Mouse (Mus musculus) layer of hippocampus, adult 2 months (tissue): ENCODE measurements around the gene Med26. TPM values are rescaled to one million over a fixed set of nuclear protein-coding genes. Genes with fewer than 3 reads are reported as not detected.

ENCODE experiments used
- DNase-seq, 2 experiments: peaks; one replicate each; pipeline ENCODE4 v3.0.0; 2022; ENCODE audit warnings: low spot score in 2 of 2
- H3K27ac ChIP-seq: fragments of 200-600 bp; 2 replicates; pipeline ENCODE4 v1.8.1; 2022
- H3K4me3 ChIP-seq: fragments of 200-600 bp; 2 replicates; pipeline ENCODE4 v1.8.1; 2022; ENCODE audit warnings: mild to moderate bottlenecking
- CTCF ChIP-seq: fragments of 200-600 bp; conservative IDR thresholded peaks from 2 replicates; pipeline ENCODE4 v1.8.1; 2022; ENCODE audit warnings: antibody characterized with exemption, mild to moderate bottlenecking, moderate library complexity
- total RNA-seq, 2 experiments: library from RNA; stranded (reverse); gene quantifications; 2 replicates each; pipeline ENCODE4 v1.2.3; 2021

Gene Med26
- total RNA-seq, 2 experiments from 2014 or later, result 10.5 to 10.6 TPM

DNA sequence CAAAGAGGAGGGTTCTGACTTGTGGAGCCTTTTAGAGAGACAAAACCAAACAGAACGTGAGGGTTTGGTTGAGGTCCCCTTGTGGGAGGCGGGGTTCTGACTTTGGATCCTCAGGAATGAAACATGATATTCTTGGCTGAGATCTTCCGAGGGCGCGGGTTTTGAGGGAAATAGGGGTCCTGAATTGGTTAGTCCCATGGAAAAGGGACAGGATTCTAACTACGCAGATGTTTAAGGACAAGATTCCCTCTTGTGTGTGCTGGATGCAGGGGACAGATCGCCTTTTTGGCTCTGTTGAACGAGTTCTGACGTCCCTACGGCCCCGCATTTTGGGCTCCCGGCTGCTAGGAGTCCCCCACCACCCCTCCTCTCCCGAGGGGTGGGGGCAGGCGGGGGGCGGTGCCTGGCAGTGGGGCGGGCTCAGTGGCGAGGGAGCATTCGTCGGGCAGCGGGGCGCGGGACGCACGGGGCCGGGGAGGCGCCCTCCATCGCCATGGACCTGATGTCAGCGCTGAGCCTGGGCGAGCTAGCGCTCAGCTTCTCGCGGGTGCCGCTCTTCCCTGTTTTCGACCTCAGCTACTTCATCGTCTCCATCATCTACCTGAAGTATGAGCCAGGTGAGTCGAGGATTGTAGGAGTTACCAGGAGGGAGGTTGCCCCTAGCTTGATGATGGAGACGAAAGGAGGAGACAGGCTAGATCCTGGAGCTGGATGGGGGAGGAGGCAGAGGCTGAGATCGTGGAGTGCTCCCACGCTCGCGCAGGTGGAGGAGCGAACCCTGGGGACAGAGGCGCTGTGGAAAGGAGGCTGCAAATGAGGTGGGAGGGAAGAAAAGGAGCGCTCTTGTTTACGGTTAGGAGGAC lies 23.8 kb upstream of the Med26 start, which contains the start of gene Tmem38a:
Tmem38a (plus strand) TSS at position 445 of the 863 bp plus-strand sequence.
- TF ChIP-seq CTCF, result no peak
- Histone ChIP-seq H3K27ac (peak within 1 kb of the TSS; percentile 96), H3K4me3 (peak within 1 kb of the TSS; percentile 90)
- peak; percentile 81 to 85 for DNase-seq

DNA sequence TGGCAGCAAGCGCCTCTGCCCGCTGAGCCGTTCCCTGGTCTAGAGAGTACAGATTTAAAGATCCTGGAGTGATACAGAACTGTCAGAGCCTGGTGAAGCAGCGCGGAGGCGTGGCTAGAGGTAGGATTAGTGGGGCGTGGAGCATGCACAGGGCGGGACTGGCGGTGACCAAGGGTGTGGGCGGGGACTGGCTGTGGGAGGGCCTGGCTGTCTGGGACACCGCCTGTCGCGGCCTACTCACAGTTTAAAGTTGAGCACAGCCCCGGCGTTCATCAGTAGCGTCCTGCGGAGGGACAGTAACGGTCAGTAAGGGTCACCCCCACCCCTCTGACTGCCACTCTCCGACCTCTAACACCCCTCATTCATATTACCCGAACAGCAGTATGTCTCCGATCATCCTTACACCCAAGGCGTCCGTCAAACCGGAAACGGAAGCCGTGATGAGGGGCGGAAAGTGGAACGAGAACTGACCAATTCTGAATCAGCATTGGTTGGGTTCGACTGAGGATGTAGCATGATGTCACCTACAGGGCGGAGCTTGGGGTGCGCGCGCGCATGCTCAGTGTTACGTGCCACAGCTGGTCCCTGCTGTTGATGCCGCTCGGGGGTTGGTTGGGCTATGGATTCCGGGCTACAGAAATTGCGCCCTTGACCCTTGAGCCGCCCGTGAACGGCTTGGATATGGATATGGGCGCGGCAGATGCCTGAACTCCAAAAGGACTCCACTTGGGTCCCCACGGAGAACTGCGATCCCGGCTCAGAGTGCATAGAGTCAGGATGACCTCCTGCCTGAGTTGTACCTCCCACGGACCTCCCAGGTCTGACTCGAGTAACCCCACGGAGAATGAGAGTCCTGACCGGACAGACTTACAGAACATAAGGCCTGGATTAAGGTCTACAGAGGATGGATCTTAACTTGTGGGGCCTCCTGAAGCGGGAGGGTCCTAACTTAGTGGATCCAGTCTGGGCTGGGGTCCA lies 22.9 kb upstream of the Med26 start, which contains the start of gene Smim7:
Smim7 (minus strand) TSS at position 456 of the 978 bp plus-strand sequence.
- Histone ChIP-seq H3K4me3 (peak within 1 kb of the TSS; percentile 90), H3K27ac (peak within 1 kb of the TSS; percentile 96)
- no peak for TF ChIP-seq CTCF
- DNase-seq, result peak; percentile 97

DNA sequence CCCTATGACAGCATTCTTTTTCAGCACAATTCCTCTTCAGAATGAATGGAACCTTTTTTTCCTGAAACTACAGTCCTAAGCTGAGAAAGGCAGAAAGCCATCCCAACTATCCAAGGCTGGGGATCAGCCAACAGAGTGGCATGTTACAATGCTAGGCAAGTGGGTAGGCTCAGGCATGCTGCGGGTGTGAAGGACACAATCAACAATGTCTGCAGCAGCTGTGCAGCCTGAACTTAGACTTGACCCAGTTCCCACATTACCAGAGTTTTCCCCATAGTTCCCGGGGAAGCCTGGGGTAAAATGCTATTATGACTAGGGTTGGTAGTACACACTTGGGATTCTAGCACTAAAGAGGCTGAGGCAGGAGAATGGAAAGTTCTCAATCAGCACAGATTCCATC lies 17.9 kb upstream of the Med26 start:
- DNase-seq, result no peak
- no peak overlapping the region for H3K27ac ChIP-seq
- TF ChIP-seq CTCF, result no peak
- H3K4me3 ChIP-seq, result no peak overlapping the region

DNA sequence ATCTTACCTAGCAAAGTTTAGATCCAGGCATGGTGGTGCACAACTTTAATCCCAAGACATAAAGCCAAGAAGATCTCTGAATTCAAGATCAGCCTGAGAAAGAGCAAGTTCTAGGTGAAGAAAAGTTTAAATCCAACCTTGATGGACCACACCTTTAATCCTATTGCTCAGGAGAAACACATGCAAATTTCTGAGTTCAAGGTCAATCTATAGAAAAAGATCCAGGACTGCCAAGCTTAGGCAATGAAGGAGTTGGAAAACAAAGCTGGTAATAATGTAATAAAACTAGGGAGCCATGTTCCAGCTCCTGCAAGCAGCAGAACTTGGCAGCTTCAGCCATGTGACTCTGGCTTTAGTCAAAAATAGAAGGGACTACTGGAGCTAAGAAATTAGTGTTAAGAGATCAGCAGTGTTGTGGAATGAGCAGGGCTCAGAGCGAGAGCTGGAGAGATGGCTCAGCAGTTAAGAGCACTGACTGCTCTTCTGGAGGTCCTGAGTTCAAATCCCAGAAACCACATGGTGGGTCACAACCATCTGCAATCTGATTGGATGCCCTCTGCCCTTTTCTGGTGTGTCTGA lies 13.1 kb upstream of the Med26 start:
- DNase-seq, result no peak
- TF ChIP-seq CTCF, result no peak
- no peak overlapping the region for H3K27ac ChIP-seq
- H3K4me3 ChIP-seq, result no peak overlapping the region

DNA sequence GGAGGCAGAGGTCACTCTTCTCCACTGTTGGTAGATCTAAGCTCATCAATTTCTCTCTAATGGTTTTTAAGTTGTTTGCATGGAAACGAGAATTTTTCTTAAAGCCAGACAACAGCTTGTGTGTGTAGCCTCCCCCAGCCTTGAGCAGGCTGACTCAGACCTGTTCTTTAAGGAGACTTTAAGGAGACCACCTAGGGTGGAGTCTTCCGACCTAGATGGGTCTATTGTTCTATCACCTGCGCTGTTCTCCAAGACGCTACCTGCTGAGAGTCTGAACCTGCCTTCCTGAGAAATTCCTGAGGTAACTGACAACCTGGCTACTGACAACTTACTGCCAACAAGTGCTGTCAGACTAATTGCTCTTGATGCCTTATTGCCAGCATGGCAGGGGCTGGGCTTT lies 7.7 kb upstream of the Med26 start:
- no peak overlapping the region for H3K27ac ChIP-seq
- H3K4me3 ChIP-seq, result no peak overlapping the region
- no peak for DNase-seq
- no peak for TF ChIP-seq CTCF

DNA sequence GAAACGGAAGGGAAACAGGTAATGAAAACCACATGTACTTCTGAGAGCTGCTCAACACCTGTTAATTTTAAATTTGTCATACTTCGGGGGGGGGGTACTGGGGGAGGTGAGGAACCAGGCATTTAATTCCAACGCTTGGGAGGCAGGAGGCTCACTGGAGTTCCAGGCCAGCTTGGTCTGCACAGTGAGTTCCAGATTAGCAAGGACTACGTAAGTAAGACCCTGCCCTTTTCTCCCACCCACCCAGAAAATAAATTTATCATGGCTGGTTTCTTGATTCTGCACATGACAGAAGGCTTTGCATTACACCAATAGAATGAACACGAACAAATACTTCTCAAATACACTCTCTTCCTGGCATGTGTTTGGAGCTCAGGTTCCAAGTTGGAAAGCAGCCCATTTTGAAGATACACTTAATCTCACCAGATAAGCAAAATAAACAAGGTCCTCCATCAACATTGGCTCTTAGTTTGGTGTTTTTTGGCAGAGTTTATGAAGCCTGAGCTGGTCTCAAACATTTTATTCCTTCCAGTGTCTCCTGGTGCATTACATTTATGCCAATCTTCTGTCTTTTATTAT lies 1.3 kb upstream of the Med26 start:
- Histone ChIP-seq H3K4me3 (peak overlapping the region; percentile 100), H3K27ac (peak overlapping the region; percentile 92; the same call in 1 of the 2 replicates)
- no peak for TF ChIP-seq CTCF
- DNase-seq, result no peak

DNA sequence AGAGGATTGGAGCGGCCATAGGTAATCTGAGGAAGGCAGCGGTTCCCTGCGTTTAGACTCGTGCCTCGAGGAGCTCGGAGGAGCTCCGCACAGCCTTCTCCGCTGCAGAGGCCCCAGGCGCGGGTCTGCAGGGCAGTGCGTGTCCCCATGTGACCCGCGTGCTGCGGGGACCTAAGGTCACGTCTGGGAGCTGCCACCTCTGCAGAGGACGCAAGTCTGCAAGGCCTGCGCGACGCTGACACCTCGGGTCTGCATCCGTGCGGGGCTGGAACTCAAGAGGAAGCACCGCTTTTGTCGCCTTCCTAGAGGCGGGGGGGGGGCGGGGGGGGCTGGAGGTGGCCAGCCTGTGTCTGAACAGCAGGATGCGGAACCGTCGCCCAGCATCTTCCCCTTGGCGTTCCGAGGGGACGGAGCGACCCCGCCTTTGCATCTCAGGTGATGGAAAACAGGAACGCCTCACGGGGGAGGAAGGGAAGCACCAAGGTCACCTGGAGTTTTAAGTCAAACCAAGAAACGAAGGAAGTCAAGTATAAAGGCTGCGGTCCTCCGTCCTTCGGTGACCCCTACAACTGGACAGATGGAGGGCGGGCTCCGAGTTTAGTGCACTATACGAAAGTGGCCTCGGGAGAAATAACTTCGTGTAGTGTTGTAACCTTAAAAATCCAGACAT lies 709 bp upstream of the Med26 start:
- no peak for TF ChIP-seq CTCF
- no peak for DNase-seq
- H3K4me3 ChIP-seq, result peak overlapping the region; percentile 100
- peak overlapping the region; percentile 92 for H3K27ac ChIP-seq

DNA sequence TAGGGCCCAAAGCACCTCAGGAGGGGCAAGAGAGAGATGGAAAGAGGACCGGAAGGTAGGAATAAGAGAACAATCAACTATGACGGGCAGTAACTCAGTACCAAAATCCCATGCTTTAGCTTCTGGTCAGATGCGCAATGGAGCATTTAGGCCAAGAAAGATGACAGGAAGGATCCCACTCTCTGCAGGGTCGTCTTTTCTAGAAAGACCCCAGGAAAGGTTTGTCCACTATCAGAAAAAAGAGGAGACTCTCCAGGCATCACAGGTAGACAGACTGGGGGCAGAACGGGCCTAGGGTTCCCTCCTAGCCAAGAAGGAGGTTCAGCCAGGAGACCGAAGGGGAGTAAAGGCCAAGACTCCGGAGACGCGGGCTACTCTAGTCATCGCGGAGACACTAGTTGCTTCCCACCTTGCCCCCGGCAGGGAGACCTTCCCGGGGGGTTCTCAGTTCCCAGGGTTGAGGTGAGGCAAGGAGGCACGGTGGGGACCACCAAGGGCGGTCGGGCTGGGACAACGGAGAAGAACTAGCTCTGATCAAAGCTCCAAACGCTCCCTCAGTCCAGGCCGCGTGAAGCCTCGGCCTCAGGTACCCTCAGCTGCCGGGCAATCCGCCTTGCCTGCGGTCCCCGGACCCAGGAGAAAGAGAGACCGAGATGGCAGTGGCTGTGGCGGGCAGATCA lies 808 bp downstream of the Med26 start:
- Histone ChIP-seq H3K27ac (peak overlapping the region; percentile 76), H3K4me3 (peak overlapping the region; percentile 100)
- DNase-seq, result no peak
- no peak for TF ChIP-seq CTCF

DNA sequence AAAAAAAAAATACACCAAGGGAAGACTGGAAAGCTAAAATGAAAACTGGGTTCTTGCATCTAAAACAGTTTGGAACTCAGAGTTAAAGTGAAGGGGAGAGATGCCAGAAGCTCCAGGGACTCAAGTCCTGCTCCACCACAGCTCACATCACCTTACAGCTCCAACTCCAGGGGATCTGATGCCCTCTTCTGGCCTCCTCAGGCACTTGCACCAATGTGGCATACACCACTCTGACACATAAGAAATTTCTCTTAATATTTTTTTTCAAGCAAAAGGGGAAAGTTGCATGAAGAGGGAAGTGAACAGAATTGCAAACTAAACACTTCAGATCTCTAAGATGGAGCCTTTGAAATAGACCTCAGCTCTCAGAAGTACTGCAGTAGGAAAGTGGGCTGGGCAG lies 8.8 kb downstream of the Med26 start:
- Histone ChIP-seq H3K27ac (no peak overlapping the region), H3K4me3 (no peak overlapping the region)
- peak; percentile 59 for TF ChIP-seq CTCF
- DNase-seq, result no peak

DNA sequence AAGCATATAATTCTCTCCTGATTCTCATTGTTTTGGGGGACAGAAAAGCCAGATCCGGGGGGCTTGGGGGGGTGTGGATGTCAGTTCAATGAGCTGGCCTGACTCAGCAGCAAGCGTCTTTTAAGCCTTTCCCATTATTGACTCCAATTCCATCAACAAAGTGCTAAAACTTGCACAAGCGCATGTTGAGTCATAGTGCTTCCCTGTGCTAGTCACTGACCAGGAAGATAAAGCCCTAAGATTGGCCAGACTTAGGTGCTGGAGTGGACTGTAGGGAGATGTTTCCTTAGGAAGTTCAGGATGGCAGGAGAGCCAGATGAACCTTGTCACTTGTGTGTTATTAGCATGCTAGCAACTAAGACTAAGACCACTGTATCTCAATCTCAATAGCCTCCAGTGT lies 13.2 kb downstream of the Med26 start:
- DNase-seq, result no peak
- no peak for TF ChIP-seq CTCF
- no peak overlapping the region for H3K27ac ChIP-seq
- H3K4me3 ChIP-seq, result no peak overlapping the region

DNA sequence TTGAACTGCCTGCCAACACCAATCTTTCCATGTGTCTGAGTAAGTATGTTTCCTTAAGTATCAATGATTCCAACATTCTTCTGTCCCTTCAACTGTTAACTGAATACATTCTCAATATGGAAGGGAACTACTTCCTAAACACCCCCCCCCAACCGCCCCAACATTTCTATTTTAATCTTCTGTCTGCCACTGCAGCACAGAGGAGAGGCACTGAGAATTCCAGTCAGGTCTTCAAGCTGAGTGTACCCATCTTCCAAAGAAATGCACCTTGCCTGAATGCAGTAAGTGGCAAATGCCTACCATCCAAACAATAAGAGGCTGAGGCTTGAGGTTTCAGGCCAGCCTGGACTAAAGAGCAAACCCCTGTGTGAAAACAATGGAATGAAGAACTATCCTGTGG lies 16.0 kb downstream of the Med26 start:
- Histone ChIP-seq H3K27ac (no peak overlapping the region), H3K4me3 (no peak overlapping the region)
- no peak for DNase-seq
- no peak for TF ChIP-seq CTCF
